Mouse (Mus musculus) olfactory bulb, adult 2 months (tissue): ENCODE results near the gene Cyba. TPM values are rescaled to one million over a fixed set of nuclear protein-coding genes. Genes with fewer than 3 reads are reported as not detected.

Experiments used
- H3K27ac ChIP-seq: fragments of 200-500 bp; 2 replicates; pipeline ENCODE4 v1.5.1; 2012; ENCODE audit warnings: low read depth, low read length; ENCODE audit not compliant: insufficient read depth
- H3K4me1 ChIP-seq: fragments of 200-500 bp; 2 replicates; pipeline ENCODE4 v1.6.1; 2012; ENCODE audit warnings: low read length; ENCODE audit not compliant: control insufficient read depth, insufficient read depth
- H3K4me3 ChIP-seq: fragments of 200-500 bp; 2 replicates; pipeline ENCODE4 v1.5.1; 2012; ENCODE audit warnings: mild to moderate bottlenecking, low read depth, low read length, moderate library complexity; ENCODE audit not compliant: insufficient read depth
- CTCF ChIP-seq: fragments of 200-500 bp; IDR thresholded peaks from 2 replicates; pipeline ENCODE4 v1.5.1; 2012; ENCODE audit warnings: low read depth, mild to moderate bottlenecking, low read length, moderate library complexity; ENCODE audit not compliant: insufficient read depth
- POLR2A ChIP-seq: fragments of 200-500 bp; IDR thresholded peaks from 2 replicates; pipeline ENCODE4 v1.6.1; 2012; ENCODE audit warnings: mild to moderate bottlenecking, low read depth, low read length, moderate library complexity; ENCODE audit not compliant: insufficient read depth
- WGBS: fragments of 180-500 bp; shearing (Covaris S2); methylation state at CpG from one replicate; pipeline ENCODE4 v1.1.7; 2018; 5-methylcytosine and 5-hydroxymethylcytosine counted together
- polyA plus RNA-seq: library from polyadenylated mRNA; stranded (reverse); fragments of >200 nt; gene quantifications from 2 replicates; pipeline ENCODE4 v1.2.4, GENCODE M21; 2012; ENCODE audit warnings: low replicate concordance; ENCODE audit not compliant: missing spikeins, insufficient read depth, insufficient read length

Cyba gene
- polyA plus RNA-seq, 1 experiment = not detected

GRCm38 (mm10) chr8:122414311-122414710, 18.4 kb downstream of the Cyba start:
- 87% methylated on average over 9 of the region's 9 CpGs for WGBS
- H3K4me1 ChIP-seq = no peaks in the 10 kb centered on the region
- H3K4me3 ChIP-seq = no peak overlapping the region
- TF ChIP-seq CTCF (no peak), POLR2A (no peak)
- no peak overlapping the region for H3K27ac ChIP-seq

GRCm38 (mm10) chr8:122407678-122408077, 25.1 kb downstream of the Cyba start:
- WGBS = 88% methylated on average over 7 of the region's 7 CpGs
- TF ChIP-seq CTCF (no peak), POLR2A (no peak)
- Histone ChIP-seq H3K4me3 (no peak overlapping the region), H3K27ac (no peak overlapping the region), H3K4me1 (no peaks in the 10 kb centered on the region)

- 93% methylated on average over 9 of the region's 9 CpGs for WGBS
- Histone ChIP-seq H3K4me3 (no peak overlapping the region), H3K27ac (no peak overlapping the region), H3K4me1 (no peaks in the 10 kb centered on the region)
- TF ChIP-seq POLR2A (no peak), CTCF (no peak)
Observed at GRCm38 (mm10) chr8:122405146-122405805, 27.5 kb downstream of the Cyba start.

- Histone ChIP-seq H3K4me3 (no peak overlapping the region), H3K4me1 (no peaks in the 10 kb centered on the region), H3K27ac (no peak overlapping the region)
- TF ChIP-seq POLR2A (no peak), CTCF (no peak)
- WGBS = 94% methylated on average over 9 of the region's 9 CpGs
Observed at GRCm38 (mm10) chr8:122398186-122398585, 34.5 kb downstream of the Cyba start.

GRCm38 (mm10) chr8:122395291-122395690, 37.4 kb downstream of the Cyba start:
- no peak overlapping the region for H3K4me3 ChIP-seq
- H3K27ac ChIP-seq = no peak overlapping the region
- 92% methylated on average over 6 of the region's 6 CpGs for WGBS
- no peaks in the 10 kb centered on the region for H3K4me1 ChIP-seq
- no peak for TF ChIP-seq POLR2A
- no peak for TF ChIP-seq CTCF

GRCm38 (mm10) chr8:122393717-122394116, 39.0 kb downstream of the Cyba start:
- Histone ChIP-seq H3K4me3 (no peak overlapping the region), H3K27ac (no peak overlapping the region), H3K4me1 (no peaks in the 10 kb centered on the region)
- TF ChIP-seq POLR2A (no peak), CTCF (no peak)

GRCm38 (mm10) chr8:122390758-122391157, 42.0 kb downstream of the Cyba start:
- Histone ChIP-seq H3K4me1 (no peaks in the 10 kb centered on the region), H3K4me3 (no peak overlapping the region), H3K27ac (no peak overlapping the region)
- no peak for TF ChIP-seq POLR2A
- no peak for TF ChIP-seq CTCF
- 85% methylated on average over 3 of the region's 3 CpGs for WGBS

GRCm38 (mm10) chr8:122389357-122389756, 43.4 kb downstream of the Cyba start:
- TF ChIP-seq POLR2A (no peak), CTCF (no peak)
- Histone ChIP-seq H3K4me1 (no peaks in the 10 kb centered on the region), H3K27ac (no peak overlapping the region), H3K4me3 (no peak overlapping the region)
- 87% methylated on average over 3 of the region's 3 CpGs for WGBS

- WGBS = 82% methylated on average over 4 of the region's 4 CpGs
- no peak overlapping the region for H3K4me3 ChIP-seq
- no peaks in the 10 kb centered on the region; the same call in 1 of the 2 replicates for H3K4me1 ChIP-seq
- no peak overlapping the region for H3K27ac ChIP-seq
- TF ChIP-seq CTCF (no peak), POLR2A (no peak)
Observed at GRCm38 (mm10) chr8:122383039-122383438, 49.7 kb downstream of the Cyba start.
